Mouse (Mus musculus) heart, embryonic 14.5 days (tissue): ENCODE results near the gene Tlr9. TPM values are rescaled to one million over a fixed set of nuclear protein-coding genes. Genes with fewer than 3 reads are reported as not detected.

Experiments used
- ATAC-seq: fragments of 200-750 bp; cut with Nextera tagmentation; 2 replicates; pipeline ENCODE4 v1.8.0; 2017; ENCODE audit warnings: low read depth, moderate TSS enrichment; ENCODE audit not compliant: insufficient number of reproducible peaks, insufficient read depth, low FRiP score
- H3K27ac ChIP-seq, 2 experiments: fragments of 200-500 bp in 1 of 2; fragments of 300-500 bp in 1 of 2; sonication (generic) in 1 of 2; replicated peaks in 1 of 2; 2 replicates each; pipeline ENCODE4 v1.5.1; 2012 to 2014; ENCODE audit warnings: low read depth in 2 of 2, low read length in 2 of 2, control low read depth in 1 of 2, mild to moderate bottlenecking in 1 of 2, mixed read lengths in 1 of 2; ENCODE audit not compliant: control insufficient read depth in 1 of 2, insufficient read depth in 1 of 2
- H3K27me3 ChIP-seq: fragments of 300-500 bp; sonication (generic); 2 replicates; pipeline ENCODE4 v1.6.1; 2014; ENCODE audit warnings: mild to moderate bottlenecking, low read length, control low read depth; ENCODE audit not compliant: control insufficient read depth, insufficient read depth
- H3K36me3 ChIP-seq: fragments of 300-500 bp; sonication (generic); 2 replicates; pipeline ENCODE4 v1.6.1; 2014; ENCODE audit warnings: mild to moderate bottlenecking, control low read depth, low read length, mixed read lengths; ENCODE audit not compliant: control insufficient read depth, insufficient read depth
- H3K4me1 ChIP-seq, 2 experiments: fragments of 200-500 bp in 1 of 2; fragments of 300-500 bp in 1 of 2; sonication (generic) in 1 of 2; 2 replicates each; pipeline ENCODE4 v1.6.1; 2012 to 2014; ENCODE audit warnings: low read length in 2 of 2, control low read depth in 1 of 2, mixed read lengths in 1 of 2; ENCODE audit not compliant: control insufficient read depth in 2 of 2, insufficient read depth in 2 of 2
- H3K4me2 ChIP-seq: fragments of 300-500 bp; sonication (generic); 2 replicates; pipeline ENCODE4 v1.6.1; 2014; ENCODE audit warnings: mild to moderate bottlenecking, low read length
- H3K4me3 ChIP-seq, 2 experiments: fragments of 200-500 bp in 1 of 2; fragments of 300-500 bp in 1 of 2; sonication (generic) in 1 of 2; 2 replicates each; pipeline ENCODE4 v1.5.1; 2012 to 2014; ENCODE audit warnings: low read length in 2 of 2, mild to moderate bottlenecking in 2 of 2, control low read depth in 1 of 2, low read depth in 1 of 2, moderate library complexity in 1 of 2; ENCODE audit not compliant: control insufficient read depth in 1 of 2, insufficient read depth in 1 of 2
- H3K9ac ChIP-seq: fragments of 300-500 bp; sonication (generic); 2 replicates; pipeline ENCODE4 v1.6.1; 2014; ENCODE audit warnings: mild to moderate bottlenecking, low read length
- H3K9me3 ChIP-seq: fragments of 300-500 bp; sonication (generic); 2 replicates; pipeline ENCODE4 v1.6.1; 2016; ENCODE audit warnings: low read length, control low read depth; ENCODE audit not compliant: control insufficient read depth
- WGBS: fragments of 180-500 bp; shearing (Covaris S2); extraction: QIAGEN DNeasy Blood & Tissue Kit; methylation state at CpG from one replicate; pipeline ENCODE4 v1.1.7; 2014; 5-methylcytosine and 5-hydroxymethylcytosine counted together
- polyA plus RNA-seq: library from polyadenylated mRNA; unstranded; fragments of >200 nt; fragmentation: Nextera tagmentation; extraction: Ambion mirVana; gene quantifications from 2 replicates; pipeline ENCODE4 v1.2.1, GENCODE M21; 2014

Tlr9 gene
- polyA plus RNA-seq, 1 experiment from 2014 or later = 0.05 TPM

GRCm38 (mm10) chr9:106258990-106259389, 36.6 kb downstream of the Tlr9 start:
- WGBS = 67% methylated on average over 5 of the region's 5 CpGs
- no peak for ATAC-seq
- Histone ChIP-seq H3K27ac (no peak overlapping the region), H3K9ac (no peak overlapping the region), H3K36me3 (no peaks in the 10 kb centered on the region), H3K4me2 (no peak overlapping the region), H3K4me3 (no peak overlapping the region), H3K9me3 (no peaks in the 10 kb centered on the region), H3K27me3 (no peaks in the 10 kb centered on the region), H3K4me1 (no peaks in the 10 kb centered on the region)

- no peaks in the 10 kb centered on the region for H3K27me3 ChIP-seq
- no peaks in the 10 kb centered on the region for H3K9me3 ChIP-seq
- no peak overlapping the region for H3K27ac ChIP-seq
- H3K9ac ChIP-seq = no peak overlapping the region
- ATAC-seq = no peak
- H3K4me1 ChIP-seq = no peaks in the 10 kb centered on the region
- WGBS = 78% methylated on average over 6 of the region's 6 CpGs
- no peak overlapping the region for H3K4me2 ChIP-seq
- no peak overlapping the region for H3K4me3 ChIP-seq
- no peaks in the 10 kb centered on the region for H3K36me3 ChIP-seq
These were observed 38.7 kb downstream of the Tlr9 start for GRCm38 (mm10) chr9:106261058-106261457.

- ATAC-seq = no peak
- Histone ChIP-seq H3K27me3 (no peaks in the 10 kb centered on the region), H3K27ac (no peak overlapping the region), H3K4me3 (no peak overlapping the region), H3K9me3 (no peaks in the 10 kb centered on the region), H3K4me1 (no peaks in the 10 kb centered on the region), H3K4me2 (no peak overlapping the region), H3K36me3 (no peaks in the 10 kb centered on the region), H3K9ac (no peak overlapping the region)
- WGBS = 77% methylated on average over 3 of the region's 3 CpGs
These were observed 39.1 kb downstream of the Tlr9 start for GRCm38 (mm10) chr9:106261491-106261890.

GRCm38 (mm10) chr9:106262075-106262474, 39.7 kb downstream of the Tlr9 start:
- Histone ChIP-seq H3K4me1 (no peaks in the 10 kb centered on the region), H3K36me3 (no peaks in the 10 kb centered on the region), H3K9me3 (no peaks in the 10 kb centered on the region), H3K27ac (no peak overlapping the region), H3K9ac (no peak overlapping the region), H3K4me2 (no peak overlapping the region), H3K27me3 (no peaks in the 10 kb centered on the region), H3K4me3 (no peak overlapping the region)
- WGBS = 69% methylated on average over 3 of the region's 3 CpGs
- ATAC-seq = no peak

- no peak for ATAC-seq
- Histone ChIP-seq H3K27ac (no peak overlapping the region), H3K4me3 (no peak overlapping the region), H3K9ac (no peak overlapping the region), H3K36me3 (no peaks in the 10 kb centered on the region), H3K27me3 (no peaks in the 10 kb centered on the region), H3K9me3 (no peaks in the 10 kb centered on the region), H3K4me1 (peaks cover 0 to 2% of the 10 kb centered on the region in 2 experiments; a peak in 2 of 4 replicates), H3K4me2 (no peak overlapping the region)
- WGBS = 72% methylated on average over 9 of the region's 9 CpGs
These were observed 41.1 kb downstream of the Tlr9 start for GRCm38 (mm10) chr9:106263381-106263924.

- ATAC-seq = no peak
- no peak overlapping the region for H3K4me3 ChIP-seq
These were observed 43.1 kb downstream of the Tlr9 start for GRCm38 (mm10) chr9:106265358-106266075.

GRCm38 (mm10) chr9:106266936-106267657, 44.7 kb downstream of the Tlr9 start:
- WGBS = 70% methylated on average over 2 of the region's 2 CpGs
- no peak for ATAC-seq
- H3K9ac ChIP-seq = no peak overlapping the region

More at GRCm38 (mm10) chr9:106265358-106266075, 43.1 kb downstream of the Tlr9 start:
- Histone ChIP-seq H3K27me3 (no peaks in the 10 kb centered on the region), H3K9ac (no peak overlapping the region), H3K4me2 (no peak overlapping the region), H3K4me1 (peaks cover 7 to 10% of the 10 kb centered on the region in 2 experiments; a peak in 3 of 4 replicates), H3K27ac (no peak overlapping the region), H3K36me3 (no peaks in the 10 kb centered on the region), H3K9me3 (no peaks in the 10 kb centered on the region)
- WGBS = 65% methylated on average over 12 of the region's 12 CpGs

More at GRCm38 (mm10) chr9:106266936-106267657, 44.7 kb downstream of the Tlr9 start:
- H3K4me2 ChIP-seq = no peak overlapping the region
- peaks cover 7 to 10% of the 10 kb centered on the region in 2 experiments; a peak in 3 of 4 replicates for H3K4me1 ChIP-seq
- no peak overlapping the region for H3K27ac ChIP-seq
- H3K4me3 ChIP-seq = no peak overlapping the region
- H3K9me3 ChIP-seq = no peaks in the 10 kb centered on the region
- no peaks in the 10 kb centered on the region for H3K36me3 ChIP-seq
- H3K27me3 ChIP-seq = no peaks in the 10 kb centered on the region
